Mouse (Mus musculus) liver, postnatal 0 days (tissue): ENCODE data around the gene Jmjd8.

Source experiments
- CTCF ChIP-seq: sonication (generic); IDR thresholded peaks from 2 replicates; pipeline ENCODE4 v1.5.1; 2016; ENCODE audit warnings: antibody characterized with exemption, low read depth
- EP300 ChIP-seq: IDR thresholded peaks from 2 replicates; pipeline ENCODE4 v1.6.1; 2016; ENCODE audit warnings: antibody characterized with exemption, low read depth, mild to moderate bottlenecking

- TF ChIP-seq CTCF, result no peak
- no peak for TF ChIP-seq EP300
These were observed 48.4 kb downstream of the Jmjd8 start for GRCm38 (mm10) chr17:25877025-25877424.
